Mouse (Mus musculus): ENCODE data around the gene Gm9. TPM values are rescaled to one million over a fixed set of nuclear protein-coding genes. Genes with fewer than 3 reads are reported as not detected.
"Not testable (repeated sequence)": the region's sequence is repeated elsewhere in the genome, so short reads cannot be mapped to it uniquely, and the experiment has no call there.

The Gm9 gene
- polyA plus RNA-seq, 1 experiment from 2014 or later, result not detected

GRCm38 (mm10) chrX:37184401-37184800 lies 26.4 kb downstream of the Gm9 start:
- H3K9me3 ChIP-seq (ENCODE audit: control insufficient read depth, low read length); H3K4me3 ChIP-seq (replicated peaks; ENCODE audit: low read depth, low read length); ATAC-seq (ENCODE audit: low FRiP score, low TSS enrichment); H3K9ac ChIP-seq (replicated peaks; ENCODE audit: low read length); DNase-seq; H3K27ac ChIP-seq (replicated peaks; ENCODE audit: low read depth, low read length); H3K36me3 ChIP-seq (ENCODE audit: control insufficient read depth, insufficient read depth, low read length); H3K4me1 ChIP-seq (ENCODE audit: control insufficient read depth, insufficient read depth, low read length); H3K27me3 ChIP-seq (ENCODE audit: control insufficient read depth, insufficient read depth, low read length); H3K4me2 ChIP-seq (ENCODE audit: low read length): not testable (repeated sequence)
- WGBS, result 70% methylated on average over 6 of the region's 8 CpGs

GRCm38 (mm10) chrX:37168742-37169141 lies 42.1 kb downstream of the Gm9 start, which contains the start of gene Akap14:
Gene Akap14, minus strand, starts transcription at chrX:37168842.
- H3K9me3 ChIP-seq (ENCODE audit: control insufficient read depth, low read length), result no peaks in the 10 kb centered on the region
- ATAC-seq (ENCODE audit: low FRiP score, low TSS enrichment) (no peak), DNase-seq (no peak)
- no peaks in the 10 kb centered on the region for H3K4me1 ChIP-seq (ENCODE audit: control insufficient read depth, insufficient read depth, low read length)
- no peak within 1 kb of the TSS for H3K4me3 ChIP-seq (replicated peaks; ENCODE audit: low read depth, low read length)
- no peaks in the 10 kb centered on the region for H3K36me3 ChIP-seq (ENCODE audit: control insufficient read depth, insufficient read depth, low read length)
- no peaks in the 10 kb centered on the region for H3K27me3 ChIP-seq (ENCODE audit: control insufficient read depth, insufficient read depth, low read length)
- no peak within 1 kb of the TSS for H3K9ac ChIP-seq (replicated peaks; ENCODE audit: low read length)
- H3K4me2 ChIP-seq (ENCODE audit: low read length), result no peak within 1 kb of the TSS
- H3K27ac ChIP-seq (replicated peaks; ENCODE audit: low read depth, low read length), result no peak within 1 kb of the TSS
- WGBS, result 44% methylated on average over 5 of the region's 5 CpGs

GRCm38 (mm10) chrX:37167085-37167484 lies 43.8 kb downstream of the Gm9 start:
- Histone ChIP-seq H3K4me1 (ENCODE audit: control insufficient read depth, insufficient read depth, low read length) (no peaks in the 10 kb centered on the region), H3K27ac (replicated peaks; ENCODE audit: low read depth, low read length) (no peak overlapping the region), H3K36me3 (ENCODE audit: control insufficient read depth, insufficient read depth, low read length) (no peaks in the 10 kb centered on the region), H3K4me3 (replicated peaks; ENCODE audit: low read depth, low read length) (no peak overlapping the region), H3K27me3 (ENCODE audit: control insufficient read depth, insufficient read depth, low read length) (no peaks in the 10 kb centered on the region), H3K9me3 (ENCODE audit: control insufficient read depth, low read length) (no peaks in the 10 kb centered on the region), H3K9ac (replicated peaks; ENCODE audit: low read length) (no peak overlapping the region), H3K4me2 (ENCODE audit: low read length) (no peak overlapping the region)
- DNase-seq (peak; percentile 69), ATAC-seq (ENCODE audit: low FRiP score, low TSS enrichment) (no peak)
- 41% methylated on average over 3 of the region's 3 CpGs for WGBS

- H3K9me3 ChIP-seq (ENCODE audit: control insufficient read depth, low read length), result no peaks in the 10 kb centered on the region
- no peaks in the 10 kb centered on the region for H3K27me3 ChIP-seq (ENCODE audit: control insufficient read depth, insufficient read depth, low read length)
- H3K27ac ChIP-seq (replicated peaks; ENCODE audit: low read depth, low read length), result no peak overlapping the region
- no peak for DNase-seq
- no peak overlapping the region for H3K4me2 ChIP-seq (ENCODE audit: low read length)
- ATAC-seq (ENCODE audit: low FRiP score, low TSS enrichment), result no peak
- no peaks in the 10 kb centered on the region for H3K4me1 ChIP-seq (ENCODE audit: control insufficient read depth, insufficient read depth, low read length)
- no peak overlapping the region for H3K4me3 ChIP-seq (replicated peaks; ENCODE audit: low read depth, low read length)
- 69% methylated on average over 18 of the region's 18 CpGs for WGBS
- no peaks in the 10 kb centered on the region for H3K36me3 ChIP-seq (ENCODE audit: control insufficient read depth, insufficient read depth, low read length)
- H3K9ac ChIP-seq (replicated peaks; ENCODE audit: low read length), result no peak overlapping the region
These were observed 47.7 kb downstream of the Gm9 start for GRCm38 (mm10) chrX:37163115-37163514.

- Histone ChIP-seq H3K9ac (replicated peaks; ENCODE audit: low read length) (no peak overlapping the region), H3K4me1 (ENCODE audit: control insufficient read depth, insufficient read depth, low read length) (no peaks in the 10 kb centered on the region), H3K36me3 (ENCODE audit: control insufficient read depth, insufficient read depth, low read length) (no peaks in the 10 kb centered on the region), H3K4me3 (replicated peaks; ENCODE audit: low read depth, low read length) (no peak overlapping the region), H3K9me3 (ENCODE audit: control insufficient read depth, low read length) (no peaks in the 10 kb centered on the region), H3K27ac (replicated peaks; ENCODE audit: low read depth, low read length) (no peak overlapping the region), H3K27me3 (ENCODE audit: control insufficient read depth, insufficient read depth, low read length) (no peaks in the 10 kb centered on the region), H3K4me2 (ENCODE audit: low read length) (no peak overlapping the region)
- 77% methylated on average over 10 of the region's 10 CpGs for WGBS
- DNase-seq (no peak), ATAC-seq (ENCODE audit: low FRiP score, low TSS enrichment) (no peak)
These were observed 49.7 kb downstream of the Gm9 start for GRCm38 (mm10) chrX:37161169-37161568.

Other genes starting within 250 kb of the Gm9 start
- 62.2 and 76.7 TPM in 2 replicates for gene Sept6, start 219.2 kb downstream of the Gm9 start, polyA plus RNA-seq (2014; fragmentation: Nextera tagmentation; extraction: Ambion mirVana)
- gene Sowahd, start 162.2 kb downstream of the Gm9 start, polyA plus RNA-seq (2014; fragmentation: Nextera tagmentation; extraction: Ambion mirVana), result not detected in 2 replicates
- 348 and 369 TPM in 2 replicates for gene Rpl39, start 125.6 kb downstream of the Gm9 start, polyA plus RNA-seq (2014; fragmentation: Nextera tagmentation; extraction: Ambion mirVana)
- gene Upf3b, start 100.7 kb downstream of the Gm9 start, polyA plus RNA-seq (2014; fragmentation: Nextera tagmentation; extraction: Ambion mirVana), result 26.6 and 28.8 TPM in 2 replicates
- 27.1 and 29.4 TPM in 2 replicates for gene Nkap, start 84.2 kb downstream of the Gm9 start, polyA plus RNA-seq (2014; fragmentation: Nextera tagmentation; extraction: Ambion mirVana)
- 0.22 and 0.63 TPM in 2 replicates for gene Akap14, start 42.2 kb downstream of the Gm9 start, polyA plus RNA-seq (2014; fragmentation: Nextera tagmentation; extraction: Ambion mirVana)
- 577 and 838 TPM in 2 replicates for gene Ndufa1, start 19.9 kb downstream of the Gm9 start, polyA plus RNA-seq (2014; fragmentation: Nextera tagmentation; extraction: Ambion mirVana)
- gene Rnf113a1, start 19.8 kb downstream of the Gm9 start, polyA plus RNA-seq (2014; fragmentation: Nextera tagmentation; extraction: Ambion mirVana), result 20.5 and 20.8 TPM in 2 replicates
- gene Rhox1, start 11.2 kb upstream of the Gm9 start, polyA plus RNA-seq (2014; fragmentation: Nextera tagmentation; extraction: Ambion mirVana), result not detected in 2 replicates
- gene Rhox2a, start 33.9 kb upstream of the Gm9 start, polyA plus RNA-seq (2014; fragmentation: Nextera tagmentation; extraction: Ambion mirVana), result not detected in 2 replicates
- gene Rhox3a, start 38.9 kb upstream of the Gm9 start, polyA plus RNA-seq (2014; fragmentation: Nextera tagmentation; extraction: Ambion mirVana), result not detected in 2 replicates
- not detected in 2 replicates for gene Rhox4a, start 54.3 kb upstream of the Gm9 start, polyA plus RNA-seq (2014; fragmentation: Nextera tagmentation; extraction: Ambion mirVana)
- not detected in 2 replicates for gene Rhox3a2, start 169.0 kb upstream of the Gm9 start, polyA plus RNA-seq (2014; fragmentation: Nextera tagmentation; extraction: Ambion mirVana)
- not detected in 2 replicates for gene Rhox4a2, start 179.8 kb upstream of the Gm9 start, polyA plus RNA-seq (2014; fragmentation: Nextera tagmentation; extraction: Ambion mirVana)
- not detected in 2 replicates for gene Rhox2b, start 201.0 kb upstream of the Gm9 start, polyA plus RNA-seq (2014; fragmentation: Nextera tagmentation; extraction: Ambion mirVana)
- not detected in 2 replicates for gene Rhox4b, start 221.5 kb upstream of the Gm9 start, polyA plus RNA-seq (2014; fragmentation: Nextera tagmentation; extraction: Ambion mirVana)
- gene Rhox2c, start 242.6 kb upstream of the Gm9 start, polyA plus RNA-seq (2014; fragmentation: Nextera tagmentation; extraction: Ambion mirVana), result not detected in 2 replicates
- not detected in 2 replicates for gene Rhox3c, start 247.5 kb upstream of the Gm9 start, polyA plus RNA-seq (2014; fragmentation: Nextera tagmentation; extraction: Ambion mirVana)

All from midbrain, embryonic 14.5 days (tissue).